Mouse (Mus musculus) layer of hippocampus, adult 11-12 months (tissue): ENCODE results near the gene Slc29a3.
"Not testable (repeated sequence)": the region's sequence is repeated elsewhere in the genome, so short reads cannot be mapped to it uniquely, and the experiment has no call there.

Experiments used
- DNase-seq: peaks from one replicate; pipeline ENCODE4 v3.0.0; 2022; ENCODE audit warnings: low spot score

The Slc29a3 gene

GRCm38 (mm10) chr10:60724496-60724895 lies 28.1 kb downstream of the Slc29a3 start:
- no peak for DNase-seq

GRCm38 (mm10) chr10:60723345-60723744 lies 29.2 kb downstream of the Slc29a3 start:
- DNase-seq: no peak

GRCm38 (mm10) chr10:60721640-60722039 lies 31.0 kb downstream of the Slc29a3 start:
- no peak for DNase-seq

- DNase-seq: no peak
Measured at GRCm38 (mm10) chr10:60720461-60720860, 32.1 kb downstream of the Slc29a3 start.

- DNase-seq: no peak
Measured at GRCm38 (mm10) chr10:60718491-60718890, 34.1 kb downstream of the Slc29a3 start.

- DNase-seq: no peak
Measured at GRCm38 (mm10) chr10:60716449-60716848, 36.1 kb downstream of the Slc29a3 start.

GRCm38 (mm10) chr10:60712299-60712698 lies 40.3 kb downstream of the Slc29a3 start:
- DNase-seq: not testable (repeated sequence)

- no peak for DNase-seq
Measured at GRCm38 (mm10) chr10:60708837-60709236, 43.8 kb downstream of the Slc29a3 start.

- peak; percentile 33 for DNase-seq
Measured at GRCm38 (mm10) chr10:60706268-60706667, 46.3 kb downstream of the Slc29a3 start.

- peak; percentile 22 for DNase-seq
Measured at GRCm38 (mm10) chr10:60705134-60705533, 47.5 kb downstream of the Slc29a3 start.

- no peak for DNase-seq
Measured at GRCm38 (mm10) chr10:60697775-60698174, 54.8 kb downstream of the Slc29a3 start.

- peak; percentile 79 for DNase-seq
Measured at GRCm38 (mm10) chr10:60696975-60697374, 55.6 kb downstream of the Slc29a3 start.

- DNase-seq: no peak
Measured at GRCm38 (mm10) chr10:60696390-60696789, 56.2 kb downstream of the Slc29a3 start, which contains the start of gene Cdh23. Cdh23 (minus strand) TSS chr10:60696490.

GRCm38 (mm10) chr10:60691671-60692390 lies 60.8 kb downstream of the Slc29a3 start:
- DNase-seq: no peak

- no peak for DNase-seq
Measured at GRCm38 (mm10) chr10:60690960-60691359, 61.6 kb downstream of the Slc29a3 start.

GRCm38 (mm10) chr10:60689396-60689795 lies 63.2 kb downstream of the Slc29a3 start:
- DNase-seq: no peak

GRCm38 (mm10) chr10:60687011-60687776 lies 65.4 kb downstream of the Slc29a3 start:
- peak; percentile 37 for DNase-seq

- DNase-seq: no peak
Measured at GRCm38 (mm10) chr10:60686641-60686975, 66.0 kb downstream of the Slc29a3 start.

GRCm38 (mm10) chr10:60685764-60686640 lies 66.6 kb downstream of the Slc29a3 start:
- DNase-seq: no peak

- DNase-seq: no peak
Measured at GRCm38 (mm10) chr10:60678926-60679325, 73.7 kb downstream of the Slc29a3 start.

- no peak for DNase-seq
Measured at GRCm38 (mm10) chr10:60677319-60677718, 75.3 kb downstream of the Slc29a3 start.

- DNase-seq: no peak
Measured at GRCm38 (mm10) chr10:60670166-60670565, 82.4 kb downstream of the Slc29a3 start.
